Mouse (Mus musculus): ENCODE data around the gene Fyco1. TPM values are rescaled to one million over a fixed set of nuclear protein-coding genes. Genes with fewer than 3 reads are reported as not detected.

Fyco1 gene
- polyA plus RNA-seq, 1 experiment from 2014 or later: 14.2 TPM

GRCm38 (mm10) chr9:123851062-123851712 lies 512 bp downstream of the Fyco1 start:
- ATAC-seq (ENCODE audit: low read depth): peak; percentile 75; the same call in 1 of the 2 replicates

GRCm38 (mm10) chr9:123850705-123851061 lies 1.0 kb downstream of the Fyco1 start:
- peak overlapping the region; percentile 92 for H3K9ac ChIP-seq (ENCODE audit: low read length)
- no peaks in the 10 kb centered on the region for H3K36me3 ChIP-seq (ENCODE audit: control insufficient read depth, insufficient read depth, low read length)
- H3K4me2 ChIP-seq (ENCODE audit: low read depth, low read length): peak overlapping the region; percentile 79
- peak; percentile 11; the same call in 1 of the 2 replicates for ATAC-seq (ENCODE audit: low read depth)
- H3K9me3 ChIP-seq (ENCODE audit: control insufficient read depth, low read length): no peaks in the 10 kb centered on the region
- H3K4me3 ChIP-seq (ENCODE audit: low read length): peak overlapping the region; percentile 88
- H3K27me3 ChIP-seq (ENCODE audit: control insufficient read depth, insufficient read depth, low read depth, low read length): no peaks in the 10 kb centered on the region
- peaks cover 13% of the 10 kb centered on the region for H3K4me1 ChIP-seq (replicated peaks; ENCODE audit: control insufficient read depth, insufficient read depth, low read length)
- H3K27ac ChIP-seq (ENCODE audit: low read length): peak overlapping the region; percentile 98
- WGBS: 0% methylated on average over 2 of the region's 2 CpGs

More at GRCm38 (mm10) chr9:123851062-123851712, 512 bp downstream of the Fyco1 start:
- Histone ChIP-seq H3K27ac (ENCODE audit: low read length) (peak overlapping the region; percentile 98), H3K4me1 (replicated peaks; ENCODE audit: control insufficient read depth, insufficient read depth, low read length) (peaks cover 13% of the 10 kb centered on the region), H3K4me3 (ENCODE audit: low read length) (peak overlapping the region; percentile 88), H3K9ac (ENCODE audit: low read length) (peak overlapping the region; percentile 92), H3K9me3 (ENCODE audit: control insufficient read depth, low read length) (no peaks in the 10 kb centered on the region), H3K27me3 (ENCODE audit: control insufficient read depth, insufficient read depth, low read depth, low read length) (no peaks in the 10 kb centered on the region), H3K4me2 (ENCODE audit: low read depth, low read length) (peak overlapping the region; percentile 79), H3K36me3 (ENCODE audit: control insufficient read depth, insufficient read depth, low read length) (no peaks in the 10 kb centered on the region)
- under 1% methylated on average over 27 of the region's 27 CpGs for WGBS

GRCm38 (mm10) chr9:123849976-123850695 lies 1.6 kb downstream of the Fyco1 start:
- no peak overlapping the region for H3K9ac ChIP-seq (ENCODE audit: low read length)
- H3K4me2 ChIP-seq (ENCODE audit: low read depth, low read length): peak overlapping the region; percentile 79
- no peaks in the 10 kb centered on the region for H3K36me3 ChIP-seq (ENCODE audit: control insufficient read depth, insufficient read depth, low read length)
- no peak overlapping the region; the same call in 1 of the 2 replicates for H3K27ac ChIP-seq (ENCODE audit: low read length)
- H3K27me3 ChIP-seq (ENCODE audit: control insufficient read depth, insufficient read depth, low read depth, low read length): no peaks in the 10 kb centered on the region
- ATAC-seq (ENCODE audit: low read depth): no peak
- WGBS: 26% methylated on average over 2 of the region's 2 CpGs
- no peaks in the 10 kb centered on the region for H3K9me3 ChIP-seq (ENCODE audit: control insufficient read depth, low read length)
- H3K4me3 ChIP-seq (ENCODE audit: low read length): no peak overlapping the region; the same call in 1 of the 2 replicates
- peaks cover 13% of the 10 kb centered on the region for H3K4me1 ChIP-seq (replicated peaks; ENCODE audit: control insufficient read depth, insufficient read depth, low read length)

GRCm38 (mm10) chr9:123846490-123846889 lies 5.2 kb downstream of the Fyco1 start:
- Histone ChIP-seq H3K4me2 (ENCODE audit: low read depth, low read length) (no peak overlapping the region), H3K9ac (ENCODE audit: low read length) (no peak overlapping the region), H3K4me3 (ENCODE audit: low read length) (no peak overlapping the region), H3K27me3 (ENCODE audit: control insufficient read depth, insufficient read depth, low read depth, low read length) (no peaks in the 10 kb centered on the region), H3K36me3 (ENCODE audit: control insufficient read depth, insufficient read depth, low read length) (peaks cover 2% of the 10 kb centered on the region; the same call in 1 of the 2 replicates), H3K27ac (ENCODE audit: low read length) (no peak overlapping the region), H3K4me1 (replicated peaks; ENCODE audit: control insufficient read depth, insufficient read depth, low read length) (peaks cover 10% of the 10 kb centered on the region; the same call in 1 of the 2 replicates), H3K9me3 (ENCODE audit: control insufficient read depth, low read length) (no peaks in the 10 kb centered on the region)
- 72% methylated on average over 1 of the region's 1 CpGs for WGBS
- no peak for ATAC-seq (ENCODE audit: low read depth)

GRCm38 (mm10) chr9:123845120-123845519 lies 6.6 kb downstream of the Fyco1 start:
- Histone ChIP-seq H3K4me1 (replicated peaks; ENCODE audit: control insufficient read depth, insufficient read depth, low read length) (peaks cover 3% of the 10 kb centered on the region; the same call in 1 of the 2 replicates), H3K9ac (ENCODE audit: low read length) (no peak overlapping the region), H3K4me2 (ENCODE audit: low read depth, low read length) (no peak overlapping the region), H3K27ac (ENCODE audit: low read length) (no peak overlapping the region), H3K4me3 (ENCODE audit: low read length) (no peak overlapping the region), H3K27me3 (ENCODE audit: control insufficient read depth, insufficient read depth, low read depth, low read length) (no peaks in the 10 kb centered on the region), H3K9me3 (ENCODE audit: control insufficient read depth, low read length) (no peaks in the 10 kb centered on the region), H3K36me3 (ENCODE audit: control insufficient read depth, insufficient read depth, low read length) (peaks cover 6% of the 10 kb centered on the region; the same call in 1 of the 2 replicates)
- peak; percentile 51; the same call in 1 of the 2 replicates for ATAC-seq (ENCODE audit: low read depth)
- 42% methylated on average over 3 of the region's 3 CpGs for WGBS

GRCm38 (mm10) chr9:123844468-123844867 lies 7.2 kb downstream of the Fyco1 start:
- Histone ChIP-seq H3K9me3 (ENCODE audit: control insufficient read depth, low read length) (no peaks in the 10 kb centered on the region), H3K9ac (ENCODE audit: low read length) (no peak overlapping the region), H3K27ac (ENCODE audit: low read length) (no peak overlapping the region), H3K4me2 (ENCODE audit: low read depth, low read length) (no peak overlapping the region), H3K36me3 (ENCODE audit: control insufficient read depth, insufficient read depth, low read length) (peaks cover 8% of the 10 kb centered on the region; the same call in 1 of the 2 replicates), H3K4me1 (replicated peaks; ENCODE audit: control insufficient read depth, insufficient read depth, low read length) (no peaks in the 10 kb centered on the region), H3K4me3 (ENCODE audit: low read length) (no peak overlapping the region), H3K27me3 (ENCODE audit: control insufficient read depth, insufficient read depth, low read depth, low read length) (no peaks in the 10 kb centered on the region)
- no peak for ATAC-seq (ENCODE audit: low read depth)
- WGBS: 80% methylated on average over 3 of the region's 3 CpGs

- Histone ChIP-seq H3K9ac (ENCODE audit: low read length) (no peak overlapping the region), H3K4me3 (ENCODE audit: low read length) (no peak overlapping the region), H3K4me1 (replicated peaks; ENCODE audit: control insufficient read depth, insufficient read depth, low read length) (no peaks in the 10 kb centered on the region), H3K36me3 (ENCODE audit: control insufficient read depth, insufficient read depth, low read length) (peaks cover 15% of the 10 kb centered on the region; the same call in 1 of the 2 replicates), H3K27ac (ENCODE audit: low read length) (no peak overlapping the region), H3K4me2 (ENCODE audit: low read depth, low read length) (no peak overlapping the region), H3K9me3 (ENCODE audit: control insufficient read depth, low read length) (no peaks in the 10 kb centered on the region), H3K27me3 (ENCODE audit: control insufficient read depth, insufficient read depth, low read depth, low read length) (no peaks in the 10 kb centered on the region)
- 91% methylated on average over 6 of the region's 6 CpGs for WGBS
- no peak for ATAC-seq (ENCODE audit: low read depth)
Observed at GRCm38 (mm10) chr9:123840243-123840642, 11.5 kb downstream of the Fyco1 start.

GRCm38 (mm10) chr9:123835851-123836250 lies 15.8 kb downstream of the Fyco1 start:
- 87% methylated on average over 3 of the region's 3 CpGs for WGBS
- Histone ChIP-seq H3K27me3 (ENCODE audit: control insufficient read depth, insufficient read depth, low read depth, low read length) (no peaks in the 10 kb centered on the region), H3K4me2 (ENCODE audit: low read depth, low read length) (no peak overlapping the region), H3K9me3 (ENCODE audit: control insufficient read depth, low read length) (no peaks in the 10 kb centered on the region), H3K4me1 (replicated peaks; ENCODE audit: control insufficient read depth, insufficient read depth, low read length) (no peaks in the 10 kb centered on the region), H3K4me3 (ENCODE audit: low read length) (no peak overlapping the region), H3K9ac (ENCODE audit: low read length) (no peak overlapping the region), H3K36me3 (ENCODE audit: control insufficient read depth, insufficient read depth, low read length) (peaks cover 11% of the 10 kb centered on the region), H3K27ac (ENCODE audit: low read length) (no peak overlapping the region)
- no peak for ATAC-seq (ENCODE audit: low read depth)

GRCm38 (mm10) chr9:123828916-123829315 lies 22.8 kb downstream of the Fyco1 start:
- Histone ChIP-seq H3K9me3 (ENCODE audit: control insufficient read depth, low read length) (no peaks in the 10 kb centered on the region), H3K4me1 (replicated peaks; ENCODE audit: control insufficient read depth, insufficient read depth, low read length) (no peaks in the 10 kb centered on the region; the same call in 1 of the 2 replicates), H3K36me3 (ENCODE audit: control insufficient read depth, insufficient read depth, low read length) (peaks cover 27% of the 10 kb centered on the region), H3K4me2 (ENCODE audit: low read depth, low read length) (no peak overlapping the region), H3K27me3 (ENCODE audit: control insufficient read depth, insufficient read depth, low read depth, low read length) (no peaks in the 10 kb centered on the region), H3K27ac (ENCODE audit: low read length) (no peak overlapping the region), H3K9ac (ENCODE audit: low read length) (no peak overlapping the region), H3K4me3 (ENCODE audit: low read length) (no peak overlapping the region)
- no peak for ATAC-seq (ENCODE audit: low read depth)
- 82% methylated on average over 4 of the region's 4 CpGs for WGBS

Measured in lung, embryonic 16.5 days (tissue).